Mouse (Mus musculus): Measurements from ENCODE around the gene Csnk1g1.

GRCm38 (mm10) chr9:66072754-66073153, 164.0 kb downstream of the Csnk1g1 start:
- TF ChIP-seq CTCF (IDR thresholded peaks at IDR 0.05; ENCODE audit: low read depth, low read length), result no peak
- no peak for TF ChIP-seq POLR2A (IDR thresholded peaks at IDR 0.05; ENCODE audit: extremely low read depth, insufficient read depth, low read length)
